Mouse (Mus musculus) liver, adult 2 months (tissue): ENCODE measurements around the gene Polr2c. TPM values are rescaled to one million over a fixed set of nuclear protein-coding genes. Genes with fewer than 3 reads are reported as not detected.
A peak's percentile ranks its signal among the peaks of the same experiment; 100 is the strongest.

Experiments used
- DNase-seq: peaks from one replicate; pipeline ENCODE4 v3.0.0-alpha.2; 2011; ENCODE audit warnings: low read depth, low spot score; ENCODE audit errors: extremely low read depth
- H3K27ac ChIP-seq: fragments of 200-500 bp; replicated peaks from 2 replicates; pipeline ENCODE4 v1.5.1; 2012; ENCODE audit warnings: low read depth, mild to moderate bottlenecking, control low read depth, inconsistent platforms, low read length; ENCODE audit not compliant: insufficient read depth
- H3K27me3 ChIP-seq: fragments of 200-500 bp; 2 replicates; pipeline ENCODE4 v1.6.1; 2012; ENCODE audit warnings: mild to moderate bottlenecking, moderate library complexity, low read length, inconsistent platforms; ENCODE audit not compliant: control insufficient read depth, insufficient read depth
- H3K36me3 ChIP-seq: fragments of 200-500 bp; 2 replicates; pipeline ENCODE4 v1.6.1; 2012; ENCODE audit warnings: low read length, inconsistent platforms; ENCODE audit not compliant: control insufficient read depth, insufficient read depth
- H3K4me1 ChIP-seq: fragments of 200-500 bp; 2 replicates; pipeline ENCODE4 v1.6.1; 2011; ENCODE audit warnings: low read length; ENCODE audit not compliant: control insufficient read depth, insufficient read depth
- H3K4me3 ChIP-seq: fragments of 200-500 bp; 2 replicates; pipeline ENCODE4 v1.5.1; 2011; ENCODE audit warnings: low read depth, mild to moderate bottlenecking, control low read depth, low read length, moderate library complexity; ENCODE audit not compliant: insufficient read depth
- H3K79me2 ChIP-seq: fragments of 200-500 bp; 2 replicates; pipeline ENCODE4 v1.6.1; 2012; ENCODE audit warnings: inconsistent platforms, mild to moderate bottlenecking, low read length, moderate library complexity; ENCODE audit not compliant: control insufficient read depth, insufficient read depth
- H3K9ac ChIP-seq: fragments of 200-500 bp; 2 replicates; pipeline ENCODE4 v1.6.1; 2012; ENCODE audit warnings: low read depth, mild to moderate bottlenecking, control low read depth, inconsistent platforms, low read length
- CTCF ChIP-seq: fragments of 200-500 bp; IDR thresholded peaks from 2 replicates; pipeline ENCODE4 v1.5.1; 2011; ENCODE audit warnings: low read depth, low read length, control low read depth
- POLR2A ChIP-seq: fragments of 200-500 bp; IDR thresholded peaks from 2 replicates; pipeline ENCODE4 v1.6.1; 2011; ENCODE audit warnings: low read length, control low read depth; ENCODE audit not compliant: insufficient read depth; ENCODE audit errors: extremely low read depth
- WGBS: fragments of 180-500 bp; shearing (Covaris S2); methylation state at CpG from one replicate; pipeline ENCODE4 v1.1.7; 2018; 5-methylcytosine and 5-hydroxymethylcytosine counted together
- polyA plus RNA-seq: library from polyadenylated mRNA; depleted of rRNA; stranded (reverse); fragments of >200 nt; gene quantifications from 2 replicates; pipeline ENCODE4 v1.2.3, GENCODE M21; 2012
- total RNA-seq: library from RNA; depleted of rRNA; stranded (reverse); fragments of >200 nt; gene quantifications from 2 replicates; pipeline ENCODE4 v1.2.3, GENCODE M21; 2014

The Polr2c gene
- total and polyA plus RNA-seq, 2 experiments: 27.4 to 47.3 TPM

GRCm38 (mm10) chr8:94812645-94813098 lies 44.6 kb upstream of the Polr2c start:
- Histone ChIP-seq H3K79me2 (no peaks in the 10 kb centered on the region), H3K4me3 (no peak overlapping the region), H3K36me3 (no peaks in the 10 kb centered on the region), H3K27me3 (no peaks in the 10 kb centered on the region), H3K27ac (no peak overlapping the region), H3K9ac (no peak overlapping the region), H3K4me1 (no peaks in the 10 kb centered on the region)
- 31% methylated on average over 6 of the region's 6 CpGs for WGBS
- peak; percentile 59 for DNase-seq
- TF ChIP-seq POLR2A: no peak
- TF ChIP-seq CTCF: peak; percentile 48

- 0% methylated on average over 1 of the region's 1 CpGs for WGBS
- no peak overlapping the region for H3K4me3 ChIP-seq
- peak; percentile 27 for DNase-seq
- TF ChIP-seq CTCF (peak; percentile 38; the same call in 1 of the 2 replicates), POLR2A (no peak)
- no peaks in the 10 kb centered on the region for H3K36me3 ChIP-seq
- no peaks in the 10 kb centered on the region for H3K27me3 ChIP-seq
- no peaks in the 10 kb centered on the region for H3K4me1 ChIP-seq
- no peaks in the 10 kb centered on the region for H3K79me2 ChIP-seq
- no peak overlapping the region for H3K27ac ChIP-seq
- no peak overlapping the region for H3K9ac ChIP-seq
Observed at GRCm38 (mm10) chr8:94814556-94814955, 42.7 kb upstream of the Polr2c start.

DNA sequence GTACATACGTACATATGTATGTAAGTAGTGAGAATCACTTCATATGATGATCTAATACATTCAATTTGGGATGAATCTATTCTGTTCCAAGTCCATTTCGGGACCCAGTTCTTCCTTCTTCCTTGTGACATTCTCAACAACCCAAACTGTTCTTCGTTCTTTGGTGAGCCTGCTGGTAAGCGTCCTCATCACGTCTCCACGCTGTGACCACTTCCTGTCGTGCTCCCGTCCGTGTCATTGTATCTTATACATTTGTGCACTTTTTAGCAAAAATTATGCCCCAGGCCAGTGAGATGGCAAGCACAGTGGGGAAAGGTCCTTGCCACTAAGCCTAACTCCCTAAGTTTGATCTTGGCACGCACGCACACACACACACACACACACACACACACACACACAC lies 39.3 kb upstream of the Polr2c start:
- Histone ChIP-seq H3K4me3 (no peak overlapping the region), H3K4me1 (peaks cover 4% of the 10 kb centered on the region; the same call in 1 of the 2 replicates), H3K9ac (no peak overlapping the region), H3K27ac (no peak overlapping the region), H3K79me2 (no peaks in the 10 kb centered on the region), H3K27me3 (no peaks in the 10 kb centered on the region), H3K36me3 (peaks cover 10% of the 10 kb centered on the region)
- TF ChIP-seq POLR2A (no peak), CTCF (no peak)
- 91% methylated on average over 11 of the region's 11 CpGs for WGBS
- no peak for DNase-seq

- Histone ChIP-seq H3K4me3 (no peak overlapping the region), H3K9ac (no peak overlapping the region), H3K27ac (peak overlapping the region; percentile 59), H3K27me3 (no peaks in the 10 kb centered on the region), H3K36me3 (peaks cover 18% of the 10 kb centered on the region), H3K79me2 (no peaks in the 10 kb centered on the region), H3K4me1 (peaks cover 4% of the 10 kb centered on the region; the same call in 1 of the 2 replicates)
- DNase-seq: peak; percentile 91
- TF ChIP-seq CTCF (no peak), POLR2A (no peak)
- whole genome bisulfite sequencing: 21% methylated on average over 6 of the region's 6 CpGs
Observed at GRCm38 (mm10) chr8:94819671-94820179, 37.5 kb upstream of the Polr2c start.

- no peaks in the 10 kb centered on the region for H3K79me2 ChIP-seq
- H3K36me3 ChIP-seq: peaks cover 23% of the 10 kb centered on the region
- no peak overlapping the region for H3K9ac ChIP-seq
- H3K27ac ChIP-seq: no peak overlapping the region
- WGBS: 59% methylated on average over 7 of the region's 7 CpGs
- peak; percentile 66 for DNase-seq
- peaks cover 4% of the 10 kb centered on the region; the same call in 1 of the 2 replicates for H3K4me1 ChIP-seq
- H3K4me3 ChIP-seq: no peak overlapping the region
- TF ChIP-seq CTCF (no peak), POLR2A (no peak)
- no peaks in the 10 kb centered on the region for H3K27me3 ChIP-seq
Observed at GRCm38 (mm10) chr8:94820553-94820952, 36.7 kb upstream of the Polr2c start.

GRCm38 (mm10) chr8:94821381-94821780 lies 35.9 kb upstream of the Polr2c start:
- Histone ChIP-seq H3K79me2 (no peaks in the 10 kb centered on the region), H3K9ac (no peak overlapping the region), H3K27me3 (no peaks in the 10 kb centered on the region), H3K27ac (no peak overlapping the region), H3K4me1 (peaks cover 4% of the 10 kb centered on the region; the same call in 1 of the 2 replicates), H3K36me3 (peaks cover 28% of the 10 kb centered on the region), H3K4me3 (no peak overlapping the region)
- 98% methylated on average over 2 of the region's 2 CpGs for WGBS
- no peak for DNase-seq
- TF ChIP-seq POLR2A: no peak
- TF ChIP-seq CTCF: no peak
